Mouse (Mus musculus) cerebellum, adult 9-10 months (tissue): Measurements from ENCODE around the gene Pex5l.

Experiments used
- DNase-seq: peaks from one replicate; pipeline ENCODE4 v3.0.0; 2022

The Pex5l gene

GRCm38 (mm10) chr3:33061428-33061827 lies 81.6 kb downstream of the Pex5l start:
- DNase-seq: no peak

GRCm38 (mm10) chr3:33061016-33061415 lies 82.0 kb downstream of the Pex5l start:
- DNase-seq: no peak

- no peak for DNase-seq
Observed at GRCm38 (mm10) chr3:33060343-33060937, 82.6 kb downstream of the Pex5l start.

- DNase-seq: no peak
Observed at GRCm38 (mm10) chr3:33048304-33048703, 94.7 kb downstream of the Pex5l start.

GRCm38 (mm10) chr3:33044799-33045106 lies 98.3 kb downstream of the Pex5l start:
- DNase-seq: no peak

- DNase-seq: no peak
Observed at GRCm38 (mm10) chr3:33043896-33044798, 98.9 kb downstream of the Pex5l start.

GRCm38 (mm10) chr3:33024566-33024965 lies 118.5 kb downstream of the Pex5l start:
- no peak for DNase-seq

GRCm38 (mm10) chr3:33003901-33004300 lies 139.1 kb downstream of the Pex5l start:
- no peak for DNase-seq

- DNase-seq: no peak
Observed at GRCm38 (mm10) chr3:33001769-33002168, 141.3 kb downstream of the Pex5l start.

- no peak for DNase-seq
Observed at GRCm38 (mm10) chr3:33000383-33001015, 142.5 kb downstream of the Pex5l start.

- no peak for DNase-seq
Observed at GRCm38 (mm10) chr3:32991713-32992575, 151.1 kb downstream of the Pex5l start.

- DNase-seq: no peak
Observed at GRCm38 (mm10) chr3:32987806-32988205, 155.2 kb downstream of the Pex5l start.

- no peak for DNase-seq
Observed at GRCm38 (mm10) chr3:32985141-32985540, 157.9 kb downstream of the Pex5l start.

- DNase-seq: no peak
Observed at GRCm38 (mm10) chr3:32979981-32980380, 163.1 kb downstream of the Pex5l start.

GRCm38 (mm10) chr3:32979238-32979637 lies 163.8 kb downstream of the Pex5l start:
- no peak for DNase-seq

GRCm38 (mm10) chr3:32970257-32970656 lies 172.8 kb downstream of the Pex5l start:
- no peak for DNase-seq

- DNase-seq: no peak
Observed at GRCm38 (mm10) chr3:32968671-32969425, 174.2 kb downstream of the Pex5l start.

- no peak for DNase-seq
Observed at GRCm38 (mm10) chr3:32965528-32965927, 177.5 kb downstream of the Pex5l start.

- no peak for DNase-seq
Observed at GRCm38 (mm10) chr3:32961494-32961893, 181.6 kb downstream of the Pex5l start.

GRCm38 (mm10) chr3:32951382-32951781 lies 191.7 kb downstream of the Pex5l start:
- no peak for DNase-seq

GRCm38 (mm10) chr3:32947486-32947885 lies 195.6 kb downstream of the Pex5l start:
- DNase-seq: no peak

GRCm38 (mm10) chr3:32939802-32940501 lies 203.1 kb downstream of the Pex5l start:
- DNase-seq: no peak
